Mouse (Mus musculus): ENCODE measurements around the gene Gm20696. TPM values are rescaled to one million over a fixed set of nuclear protein-coding genes. Genes with fewer than 3 reads are reported as not detected.

Gene Gm20696
- total RNA-seq, 2 experiments from 2014 or later, result 6.2 to 6.5 TPM

- no peak for DNase-seq (ENCODE audit: low spot score in 2 of 2)
These were observed 264.8 kb downstream of the Gm20696 start for GRCm38 (mm10) chr6:99401801-99402200.

GRCm38 (mm10) chr6:99401211-99401610 lies 265.4 kb downstream of the Gm20696 start:
- DNase-seq (ENCODE audit: low spot score in 2 of 2), result no peak

GRCm38 (mm10) chr6:99395745-99396144 lies 270.9 kb downstream of the Gm20696 start:
- no peak for DNase-seq (ENCODE audit: low spot score in 2 of 2)

- no peak for DNase-seq (ENCODE audit: low spot score in 2 of 2)
These were observed 271.8 kb downstream of the Gm20696 start for GRCm38 (mm10) chr6:99394801-99395200.

- no peak for DNase-seq (ENCODE audit: low spot score in 2 of 2)
These were observed 274.1 kb downstream of the Gm20696 start for GRCm38 (mm10) chr6:99392484-99392883.

- no peak for DNase-seq (ENCODE audit: low spot score in 2 of 2)
These were observed 277.6 kb downstream of the Gm20696 start for GRCm38 (mm10) chr6:99388741-99389675.

- DNase-seq (ENCODE audit: low spot score in 2 of 2), result no peak
These were observed 278.6 kb downstream of the Gm20696 start for GRCm38 (mm10) chr6:99388023-99388422.

- DNase-seq (ENCODE audit: low spot score in 2 of 2), result no peak
These were observed 281.5 kb downstream of the Gm20696 start for GRCm38 (mm10) chr6:99385059-99385604.

GRCm38 (mm10) chr6:99383846-99384472 lies 282.6 kb downstream of the Gm20696 start:
- DNase-seq (ENCODE audit: low spot score in 2 of 2), result no peak

GRCm38 (mm10) chr6:99380146-99380545 lies 286.5 kb downstream of the Gm20696 start:
- DNase-seq (ENCODE audit: low spot score in 2 of 2), result no peak

GRCm38 (mm10) chr6:99378997-99379710 lies 287.4 kb downstream of the Gm20696 start:
- no peak for DNase-seq (ENCODE audit: low spot score in 2 of 2)

GRCm38 (mm10) chr6:99377716-99378115 lies 288.9 kb downstream of the Gm20696 start:
- DNase-seq (ENCODE audit: low spot score in 2 of 2), result no peak

GRCm38 (mm10) chr6:99377131-99377530 lies 289.5 kb downstream of the Gm20696 start:
- DNase-seq (ENCODE audit: low spot score in 2 of 2), result no peak

- DNase-seq (ENCODE audit: low spot score in 2 of 2), result peak in 1 of 2 experiments; percentile 68
These were observed 289.9 kb downstream of the Gm20696 start for GRCm38 (mm10) chr6:99376721-99377120.

- DNase-seq (ENCODE audit: low spot score in 2 of 2), result no peak
These were observed 290.7 kb downstream of the Gm20696 start for GRCm38 (mm10) chr6:99375865-99376264.

GRCm38 (mm10) chr6:99375376-99375775 lies 291.2 kb downstream of the Gm20696 start:
- DNase-seq (ENCODE audit: low spot score in 2 of 2), result no peak

GRCm38 (mm10) chr6:99374448-99375271 lies 291.9 kb downstream of the Gm20696 start:
- DNase-seq (ENCODE audit: low spot score in 2 of 2), result no peak

- DNase-seq (ENCODE audit: low spot score in 2 of 2), result no peak
These were observed 294.2 kb downstream of the Gm20696 start for GRCm38 (mm10) chr6:99372427-99372826.

- DNase-seq (ENCODE audit: low spot score in 2 of 2), result no peak
These were observed 294.6 kb downstream of the Gm20696 start for GRCm38 (mm10) chr6:99372016-99372415.

GRCm38 (mm10) chr6:99369931-99370330 lies 296.7 kb downstream of the Gm20696 start:
- no peak for DNase-seq (ENCODE audit: low spot score in 2 of 2)

All from layer of hippocampus, postnatal 14 days (tissue).